Mouse (Mus musculus) ES-E14 (cell line): Measurements from ENCODE around the gene Midn. TPM values are rescaled to one million over a fixed set of nuclear protein-coding genes. Genes with fewer than 3 reads are reported as not detected.

Experiments
- DNase-seq: peaks from one replicate; pipeline ENCODE4 v3.0.0-alpha.2; 2013; ENCODE audit warnings: low read depth, low spot score
- H3K27ac ChIP-seq: 2 replicates; pipeline ENCODE4 v1.5.1; 2012; ENCODE audit warnings: low read depth, mild to moderate bottlenecking, low read length, moderate library complexity, mixed read lengths; ENCODE audit not compliant: poor library complexity, insufficient read depth, severe bottlenecking
- H3K36me3 ChIP-seq: 2 replicates; pipeline ENCODE4 v1.6.1; 2012; ENCODE audit warnings: mild to moderate bottlenecking, low read length, moderate library complexity, mixed read lengths; ENCODE audit not compliant: control insufficient read depth, poor library complexity, insufficient read depth, severe bottlenecking
- H3K4me1 ChIP-seq, 2 experiments: fragments of 150-350 bp in 1 of 2; sonication (generic) in 1 of 2; 2 replicates each; pipeline ENCODE4 v1.6.1; 2012; ENCODE audit warnings: low read length in 2 of 2, mild to moderate bottlenecking in 1 of 2, mixed read lengths in 1 of 2; ENCODE audit not compliant: control insufficient read depth in 2 of 2, insufficient read depth in 2 of 2, poor library complexity in 1 of 2
- H3K4me3 ChIP-seq, 2 experiments: fragments of 150-350 bp in 1 of 2; sonication (generic) in 1 of 2; 2 replicates each; pipeline ENCODE4 v1.5.1; 2012; ENCODE audit warnings: low read length in 2 of 2, low read depth in 1 of 2, mild to moderate bottlenecking in 1 of 2, mixed read lengths in 1 of 2; ENCODE audit not compliant: insufficient read depth in 1 of 2, poor library complexity in 1 of 2, severe bottlenecking in 1 of 2
- H3K9ac ChIP-seq: 2 replicates; pipeline ENCODE4 v1.6.1; 2012; ENCODE audit warnings: low read depth, mild to moderate bottlenecking, low read length, mixed read lengths; ENCODE audit not compliant: poor library complexity, insufficient read depth, severe bottlenecking
- H3K9me3 ChIP-seq: fragments of 150-350 bp; sonication (generic); 2 replicates; pipeline ENCODE4 v1.6.1; 2012; ENCODE audit warnings: low read depth, mild to moderate bottlenecking, low read length; ENCODE audit not compliant: control insufficient read depth, insufficient read depth
- CHD2 ChIP-seq: IDR thresholded peaks from 2 replicates; pipeline ENCODE4 v1.6.1; 2014; ENCODE audit warnings: mild to moderate bottlenecking, low read depth, low read length, inconsistent platforms
- HCFC1 ChIP-seq: IDR thresholded peaks from 2 replicates; pipeline ENCODE4 v1.6.1; 2012; ENCODE audit warnings: low read length, inconsistent platforms, borderline replicate concordance; ENCODE audit not compliant: insufficient read depth
- MAFK ChIP-seq: IDR thresholded peaks from 2 replicates; pipeline ENCODE4 v1.6.1; 2014; ENCODE audit warnings: mild to moderate bottlenecking, low read depth, low read length, inconsistent platforms; ENCODE audit not compliant: insufficient read depth
- ZC3H11A ChIP-seq: IDR thresholded peaks from 2 replicates; pipeline ENCODE4 v1.6.1; 2012; ENCODE audit warnings: low read depth, mild to moderate bottlenecking, inconsistent platforms, low read length, borderline replicate concordance
- ZNF384 ChIP-seq: IDR thresholded peaks from 2 replicates; pipeline ENCODE4 v1.6.1; 2012; ENCODE audit warnings: low read depth, low read length, inconsistent platforms
- in situ Hi-C, 2 experiments: fragments of 600-800 bp; cut with MboI; formaldehyde crosslinking; loops; one replicate each; pipeline ENCODE4 v1.15.1; 2025; ENCODE audit warnings: low sequenced_read_pairs in 2 of 2, inconsistent platforms in 1 of 2; ENCODE audit not compliant: unreplicated experiment in 2 of 2
- total RNA-seq: library from RNA; depleted of rRNA; stranded (reverse); fragments of 300-350 nt; gene quantifications from 2 replicates; pipeline ENCODE4 v1.2.3, GENCODE M21; 2012

Midn gene
- total RNA-seq, 1 experiment, result 38.3 TPM

- Histone ChIP-seq H3K4me1 (peaks cover 2 to 11% of the 10 kb centered on the region in 2 experiments; a peak in 2 of 4 replicates), H3K27ac (peak overlapping the region; percentile 33; the same call in 1 of the 2 replicates), H3K9me3 (no peaks in the 10 kb centered on the region), H3K9ac (peak overlapping the region; percentile 75), H3K36me3 (peaks cover 24% of the 10 kb centered on the region), H3K4me3 (peak overlapping the region; percentile 80 to 81)
- TF ChIP-seq MAFK (no peak), CHD2 (no peak), ZNF384 (peak; percentile 64; the same call in 1 of the 2 replicates), HCFC1 (no peak)
- in situ Hi-C loops, result loop anchor here (10.0 kb wide), 2 partner anchors 71 to 201 kb away; partner anchors contain the start of gene Ndufs7 (in 1 of the 2)
- no peak for DNase-seq
Observed at GRCm38 (mm10) chr10:80173358-80173757, 25.3 kb downstream of the Midn start.

- Histone ChIP-seq H3K9me3 (no peaks in the 10 kb centered on the region), H3K4me1 (peaks cover 2 to 15% of the 10 kb centered on the region in 2 experiments; a peak in 2 of 4 replicates), H3K36me3 (peaks cover 24% of the 10 kb centered on the region), H3K4me3 (no peak overlapping the region), H3K9ac (no peak overlapping the region), H3K27ac (no peak overlapping the region)
- no peak for TF ChIP-seq ZC3H11A
- TF ChIP-seq ZNF384, result no peak
- TF ChIP-seq HCFC1, result no peak
- TF ChIP-seq CHD2, result no peak
- no peak for TF ChIP-seq MAFK
- in situ Hi-C loops, result loop anchor here (10.0 kb wide), 2 partner anchors 71 to 201 kb away; partner anchors contain the start of gene Ndufs7 (in 1 of the 2)
- DNase-seq, result no peak
Observed at GRCm38 (mm10) chr10:80173955-80174640, 26.0 kb downstream of the Midn start.

- in situ Hi-C loops, result loop anchor here (5.0 to 10.0 kb wide), 3 partner anchors 70 to 200 kb away; partner anchors contain the start of gene Ndufs7 (in 2 of the 2)
- no peak overlapping the region for H3K4me3 ChIP-seq
- no peak for DNase-seq
- no peak overlapping the region for H3K9ac ChIP-seq
- H3K4me1 ChIP-seq, result peaks cover 2 to 15% of the 10 kb centered on the region in 2 experiments; a peak in 2 of 4 replicates
- peaks cover 23% of the 10 kb centered on the region for H3K36me3 ChIP-seq
- no peaks in the 10 kb centered on the region for H3K9me3 ChIP-seq
- H3K27ac ChIP-seq, result no peak overlapping the region
- no peak for TF ChIP-seq HCFC1
- TF ChIP-seq CHD2, result no peak
- TF ChIP-seq MAFK, result no peak
- TF ChIP-seq ZC3H11A, result no peak
- no peak for TF ChIP-seq ZNF384
Observed at GRCm38 (mm10) chr10:80174705-80175104, 26.6 kb downstream of the Midn start.

- H3K4me3 ChIP-seq, result no peak overlapping the region
Observed at GRCm38 (mm10) chr10:80175536-80176269, 27.6 kb downstream of the Midn start.

More at GRCm38 (mm10) chr10:80175536-80176269, 27.6 kb downstream of the Midn start:
- no peak overlapping the region for H3K27ac ChIP-seq
- H3K4me1 ChIP-seq, result peaks cover 2 to 8% of the 10 kb centered on the region in 2 experiments; a peak in 2 of 4 replicates
- H3K9me3 ChIP-seq, result no peaks in the 10 kb centered on the region
- in situ Hi-C loops, result loop anchor here (5.0 to 10.0 kb wide), 3 partner anchors 69 to 199 kb away; partner anchors contain the start of gene Ndufs7 (in 2 of the 2)
- no peak for DNase-seq
- H3K9ac ChIP-seq, result no peak overlapping the region
- H3K36me3 ChIP-seq, result peaks cover 13% of the 10 kb centered on the region
- TF ChIP-seq ZC3H11A (peak; percentile 12; the same call in 1 of the 2 replicates), CHD2 (no peak)
